Mouse (Mus musculus): ENCODE results near the gene Prkd2. TPM values are rescaled to one million over a fixed set of nuclear protein-coding genes. Genes with fewer than 3 reads are reported as not detected.

The Prkd2 gene
- polyA plus RNA-seq, 1 experiment from 2014 or later: 22.1 TPM

- peak overlapping the region; percentile 40 for H3K4me2 ChIP-seq (replicated peaks)
- H3K27ac ChIP-seq (replicated peaks): no peak overlapping the region
- H3K27me3 ChIP-seq: peaks cover 8% of the 10 kb centered on the region
- H3K36me3 ChIP-seq: no peaks in the 10 kb centered on the region
- peak overlapping the region; percentile 20 for H3K4me3 ChIP-seq (replicated peaks)
- peaks cover 64% of the 10 kb centered on the region for H3K4me1 ChIP-seq
- no peaks in the 10 kb centered on the region for H3K9me3 ChIP-seq (replicated peaks)
- WGBS: 32% methylated on average over 10 of the region's 10 CpGs
- H3K9ac ChIP-seq: no peak overlapping the region
- ATAC-seq (ENCODE audit: insufficient number of reproducible peaks, low FRiP score, low TSS enrichment, low read depth): no peak
Observed at GRCm38 (mm10) chr7:16895511-16895910, 52.8 kb downstream of the Prkd2 start.

DNA sequence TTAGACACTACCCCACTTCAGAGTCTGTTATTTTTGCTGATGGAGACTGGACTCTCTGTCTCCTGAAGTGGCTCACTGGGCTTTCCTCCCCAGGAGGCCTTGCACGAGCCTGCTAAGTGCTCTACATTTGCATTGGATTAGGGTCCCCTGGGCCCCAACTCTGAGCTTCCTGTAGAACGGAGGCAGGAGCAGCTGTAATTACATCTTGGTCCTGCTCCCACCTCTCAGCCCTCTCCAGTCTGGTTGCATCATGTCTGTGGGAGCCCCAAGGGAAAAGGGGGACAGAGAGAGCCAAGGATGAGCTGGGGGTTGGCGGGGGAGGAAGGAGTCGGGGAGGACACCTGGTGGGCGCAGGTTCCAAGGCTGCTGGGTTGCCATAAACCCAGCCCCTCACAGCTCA lies 57.8 kb downstream of the Prkd2 start:
- no peak overlapping the region for H3K27ac ChIP-seq (replicated peaks)
- no peak overlapping the region for H3K4me3 ChIP-seq (replicated peaks)
- no peak overlapping the region for H3K9ac ChIP-seq
- H3K4me2 ChIP-seq (replicated peaks): no peak overlapping the region
- no peaks in the 10 kb centered on the region for H3K9me3 ChIP-seq (replicated peaks)
- H3K27me3 ChIP-seq: no peaks in the 10 kb centered on the region
- no peaks in the 10 kb centered on the region for H3K36me3 ChIP-seq
- ATAC-seq (ENCODE audit: insufficient number of reproducible peaks, low FRiP score, low TSS enrichment, low read depth): peak; percentile 49; the same call in 1 of the 2 replicates
- H3K4me1 ChIP-seq: peaks cover 30% of the 10 kb centered on the region
- WGBS: 24% methylated on average over 5 of the region's 5 CpGs

GRCm38 (mm10) chr7:16903439-16903955 lies 60.8 kb downstream of the Prkd2 start:
- H3K4me2 ChIP-seq (replicated peaks): no peak overlapping the region
- WGBS: 81% methylated on average over 2 of the region's 2 CpGs
- no peak overlapping the region for H3K4me3 ChIP-seq (replicated peaks)
- H3K36me3 ChIP-seq: no peaks in the 10 kb centered on the region
- H3K9ac ChIP-seq: no peak overlapping the region
- H3K4me1 ChIP-seq: peaks cover 51% of the 10 kb centered on the region
- no peak for ATAC-seq (ENCODE audit: insufficient number of reproducible peaks, low FRiP score, low TSS enrichment, low read depth)
- H3K27ac ChIP-seq (replicated peaks): no peak overlapping the region
- no peaks in the 10 kb centered on the region for H3K9me3 ChIP-seq (replicated peaks)
- H3K27me3 ChIP-seq: no peaks in the 10 kb centered on the region

GRCm38 (mm10) chr7:16904120-16904675 lies 61.5 kb downstream of the Prkd2 start:
- Histone ChIP-seq H3K36me3 (no peaks in the 10 kb centered on the region), H3K9ac (no peak overlapping the region), H3K4me3 (replicated peaks) (no peak overlapping the region), H3K9me3 (replicated peaks) (no peaks in the 10 kb centered on the region), H3K27me3 (no peaks in the 10 kb centered on the region), H3K4me1 (peaks cover 55% of the 10 kb centered on the region), H3K27ac (replicated peaks) (no peak overlapping the region), H3K4me2 (replicated peaks) (no peak overlapping the region)
- 46% methylated on average over 8 of the region's 10 CpGs for WGBS
- ATAC-seq (ENCODE audit: insufficient number of reproducible peaks, low FRiP score, low TSS enrichment, low read depth): no peak

- no peaks in the 10 kb centered on the region for H3K36me3 ChIP-seq
- WGBS: 54% methylated on average over 9 of the region's 9 CpGs
- H3K4me3 ChIP-seq (replicated peaks): no peak overlapping the region
- H3K27ac ChIP-seq (replicated peaks): 0 out of 2 replicates have a peak overlapping the region, but pooled peaks have one; percentile 5
- no peak overlapping the region for H3K4me2 ChIP-seq (replicated peaks)
- H3K27me3 ChIP-seq: no peaks in the 10 kb centered on the region
- ATAC-seq (ENCODE audit: insufficient number of reproducible peaks, low FRiP score, low TSS enrichment, low read depth): no peak
- no peak overlapping the region for H3K9ac ChIP-seq
- H3K4me1 ChIP-seq: peaks cover 42% of the 10 kb centered on the region
- H3K9me3 ChIP-seq (replicated peaks): no peaks in the 10 kb centered on the region
Observed at GRCm38 (mm10) chr7:16905491-16906021, 62.9 kb downstream of the Prkd2 start.

GRCm38 (mm10) chr7:16906281-16906680 lies 63.6 kb downstream of the Prkd2 start, which contains the start of gene Ptgir:
Gene Ptgir, plus strand, starts transcription at chr7:16906490.
- H3K4me1 ChIP-seq: peaks cover 39% of the 10 kb centered on the region
- no peaks in the 10 kb centered on the region for H3K27me3 ChIP-seq
- peak; percentile 39; the same call in 1 of the 2 replicates for ATAC-seq (ENCODE audit: insufficient number of reproducible peaks, low FRiP score, low TSS enrichment, low read depth)
- no peak within 1 kb of the TSS for H3K4me2 ChIP-seq (replicated peaks)
- H3K27ac ChIP-seq (replicated peaks): 0 out of 2 replicates have a peak within 1 kb of the TSS, but pooled peaks have one; percentile 5
- WGBS: 11% methylated on average over 5 of the region's 6 CpGs
- H3K9ac ChIP-seq: no peak within 1 kb of the TSS
- no peaks in the 10 kb centered on the region for H3K36me3 ChIP-seq
- H3K9me3 ChIP-seq (replicated peaks): no peaks in the 10 kb centered on the region
- H3K4me3 ChIP-seq (replicated peaks): no peak within 1 kb of the TSS

DNA sequence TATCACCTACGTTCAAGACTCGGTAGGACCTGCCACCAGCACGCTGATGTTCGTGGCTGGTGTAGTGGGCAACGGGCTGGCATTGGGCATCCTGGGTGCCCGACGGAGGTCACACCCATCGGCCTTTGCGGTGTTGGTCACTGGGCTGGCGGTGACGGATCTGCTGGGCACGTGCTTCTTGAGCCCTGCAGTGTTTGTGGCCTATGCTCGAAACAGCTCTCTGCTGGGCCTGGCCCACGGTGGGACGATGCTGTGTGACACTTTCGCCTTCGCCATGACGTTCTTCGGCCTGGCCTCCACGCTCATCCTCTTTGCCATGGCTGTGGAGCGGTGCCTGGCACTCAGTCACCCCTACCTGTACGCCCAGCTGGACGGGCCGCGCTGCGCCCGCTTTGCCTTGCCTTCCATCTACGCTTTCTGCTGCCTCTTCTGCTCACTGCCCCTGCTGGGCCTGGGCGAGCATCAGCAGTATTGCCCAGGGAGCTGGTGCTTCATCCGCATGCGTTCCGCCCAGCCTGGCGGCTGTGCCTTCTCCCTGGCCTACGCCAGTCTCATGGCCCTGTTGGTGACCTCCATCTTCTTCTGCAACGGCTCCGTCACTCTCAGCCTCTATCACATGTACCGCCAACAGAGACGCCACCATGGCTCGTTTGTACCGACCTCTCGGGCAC lies 64.3 kb downstream of the Prkd2 start:
- Histone ChIP-seq H3K4me1 (peaks cover 35% of the 10 kb centered on the region), H3K9me3 (replicated peaks) (no peaks in the 10 kb centered on the region), H3K4me3 (replicated peaks) (no peak overlapping the region), H3K27me3 (no peaks in the 10 kb centered on the region), H3K4me2 (replicated peaks) (no peak overlapping the region), H3K36me3 (no peaks in the 10 kb centered on the region), H3K27ac (replicated peaks) (no peak overlapping the region), H3K9ac (no peak overlapping the region)
- ATAC-seq (ENCODE audit: insufficient number of reproducible peaks, low FRiP score, low TSS enrichment, low read depth): no peak
- 92% methylated on average over 41 of the region's 41 CpGs for WGBS

GRCm38 (mm10) chr7:16907842-16908241 lies 65.1 kb downstream of the Prkd2 start:
- no peak overlapping the region for H3K4me3 ChIP-seq (replicated peaks)
- H3K9me3 ChIP-seq (replicated peaks): no peaks in the 10 kb centered on the region

GRCm38 (mm10) chr7:16908367-16908766 lies 65.7 kb downstream of the Prkd2 start:
- Histone ChIP-seq H3K27me3 (no peaks in the 10 kb centered on the region), H3K4me2 (replicated peaks) (0 out of 2 replicates have a peak overlapping the region, but pooled peaks have one; percentile 2), H3K36me3 (no peaks in the 10 kb centered on the region), H3K9ac (no peak overlapping the region), H3K4me1 (peaks cover 38% of the 10 kb centered on the region), H3K9me3 (replicated peaks) (no peaks in the 10 kb centered on the region), H3K27ac (replicated peaks) (no peak overlapping the region), H3K4me3 (replicated peaks) (no peak overlapping the region)
- 28% methylated on average over 11 of the region's 11 CpGs for WGBS
- ATAC-seq (ENCODE audit: insufficient number of reproducible peaks, low FRiP score, low TSS enrichment, low read depth): no peak

More at GRCm38 (mm10) chr7:16907842-16908241, 65.1 kb downstream of the Prkd2 start:
- ATAC-seq (ENCODE audit: insufficient number of reproducible peaks, low FRiP score, low TSS enrichment, low read depth): no peak
- 0 out of 2 replicates have a peak overlapping the region, but pooled peaks have one; percentile 2 for H3K4me2 ChIP-seq (replicated peaks)
- H3K27me3 ChIP-seq: no peaks in the 10 kb centered on the region
- H3K27ac ChIP-seq (replicated peaks): no peak overlapping the region
- no peak overlapping the region for H3K9ac ChIP-seq
- no peaks in the 10 kb centered on the region for H3K36me3 ChIP-seq
- 70% methylated on average over 7 of the region's 7 CpGs for WGBS
- H3K4me1 ChIP-seq: peaks cover 38% of the 10 kb centered on the region

DNA sequence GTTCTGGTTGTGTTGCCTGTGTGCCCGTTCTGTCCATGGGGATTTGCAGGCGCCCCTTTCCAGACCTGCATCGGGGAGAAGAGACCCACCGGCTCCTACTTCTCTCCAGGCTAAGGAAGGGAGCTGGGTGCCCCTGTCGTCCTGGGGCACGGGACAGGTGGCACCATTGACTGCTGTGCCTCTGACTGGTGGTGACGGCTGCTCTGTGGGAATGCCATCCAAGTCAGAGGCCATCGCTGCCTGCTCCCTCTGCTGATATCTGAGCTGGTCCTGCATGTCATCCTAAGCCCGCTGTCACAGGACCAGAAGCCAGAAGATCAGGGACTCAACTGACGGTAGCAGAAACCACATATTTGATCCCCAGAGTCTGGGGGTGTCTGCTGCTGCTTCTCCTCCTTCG lies 66.2 kb downstream of the Prkd2 start:
- no peak for ATAC-seq (ENCODE audit: insufficient number of reproducible peaks, low FRiP score, low TSS enrichment, low read depth)
- H3K4me1 ChIP-seq: peaks cover 43% of the 10 kb centered on the region
- H3K4me2 ChIP-seq (replicated peaks): no peak overlapping the region
- no peak overlapping the region for H3K27ac ChIP-seq (replicated peaks)
- H3K36me3 ChIP-seq: no peaks in the 10 kb centered on the region
- H3K9ac ChIP-seq: no peak overlapping the region
- H3K4me3 ChIP-seq (replicated peaks): no peak overlapping the region
- no peaks in the 10 kb centered on the region for H3K9me3 ChIP-seq (replicated peaks)
- WGBS: 58% methylated on average over 11 of the region's 11 CpGs
- H3K27me3 ChIP-seq: no peaks in the 10 kb centered on the region

- 52% methylated on average over 10 of the region's 10 CpGs for WGBS
- no peak for ATAC-seq (ENCODE audit: insufficient number of reproducible peaks, low FRiP score, low TSS enrichment, low read depth)
- H3K9me3 ChIP-seq (replicated peaks): no peaks in the 10 kb centered on the region
- no peak overlapping the region for H3K4me3 ChIP-seq (replicated peaks)
- no peaks in the 10 kb centered on the region for H3K27me3 ChIP-seq
- no peak overlapping the region for H3K27ac ChIP-seq (replicated peaks)
- H3K36me3 ChIP-seq: peaks cover 10% of the 10 kb centered on the region
- H3K9ac ChIP-seq: no peak overlapping the region
- H3K4me2 ChIP-seq (replicated peaks): no peak overlapping the region
- peaks cover 52% of the 10 kb centered on the region for H3K4me1 ChIP-seq
Observed at GRCm38 (mm10) chr7:16909909-16910308, 67.2 kb downstream of the Prkd2 start.
